Mouse (Mus musculus): Measurements from ENCODE around the gene Pom121.

- TF ChIP-seq CTCF (IDR thresholded peaks at IDR 0.05; ENCODE audit: extremely low read depth, insufficient read depth, insufficient read length, insufficient replicate concordance) (no peak), POLR2A (IDR thresholded peaks at IDR 0.05; ENCODE audit: low read depth, low read length) (no peak)
Measured at GRCm38 (mm10) chr5:135357556-135357955, 36.8 kb downstream of the Pom121 start.
